Mouse (Mus musculus): Measurements from ENCODE around the gene Gm5426. TPM values are rescaled to one million over a fixed set of nuclear protein-coding genes. Genes with fewer than 3 reads are reported as not detected.
"Not testable (repeated sequence)": the region's sequence is repeated elsewhere in the genome, so short reads cannot be mapped to it uniquely, and the experiment has no call there.

Gm5426 gene
- not detected in 2 replicates for polyA plus RNA-seq (2016; fragmentation: Nextera tagmentation; extraction: Ambion mirVana)

- not testable (repeated sequence) for H3K27ac ChIP-seq; H3K9me3 ChIP-seq; DNase-seq (ENCODE audit: low spot score); H3K36me3 ChIP-seq; H3K4me3 ChIP-seq; H3K4me1 ChIP-seq (replicated peaks); H3K27me3 ChIP-seq (ENCODE audit: insufficient read depth, poor library complexity, severe bottlenecking)
- WGBS, result 93% methylated on average over 6 of the region's 6 CpGs
Measured at GRCm38 (mm10) chr10:96136451-96136850, at the start of gene Gm5426. Gm5426 (plus strand) TSS chr10:96136603.

- DNase-seq (ENCODE audit: low spot score), result no peak
- Histone ChIP-seq H3K4me3 (no peak overlapping the region), H3K36me3 (no peaks in the 10 kb centered on the region), H3K4me1 (replicated peaks) (peaks cover 6% of the 10 kb centered on the region; the same call in 1 of the 2 replicates), H3K27me3 (ENCODE audit: insufficient read depth, poor library complexity, severe bottlenecking) (no peaks in the 10 kb centered on the region; the same call in 1 of the 2 replicates), H3K27ac (no peak overlapping the region), H3K9me3 (no peaks in the 10 kb centered on the region)
- 70% methylated on average over 1 of the region's 1 CpGs for WGBS
Measured at GRCm38 (mm10) chr10:96089744-96090143, 46.7 kb upstream of the Gm5426 start.

GRCm38 (mm10) chr10:96090388-96090787, 46.0 kb upstream of the Gm5426 start:
- Histone ChIP-seq H3K36me3 (no peaks in the 10 kb centered on the region), H3K27ac (no peak overlapping the region), H3K4me1 (replicated peaks) (peaks cover 6% of the 10 kb centered on the region; the same call in 1 of the 2 replicates), H3K9me3 (no peaks in the 10 kb centered on the region), H3K4me3 (no peak overlapping the region), H3K27me3 (ENCODE audit: insufficient read depth, poor library complexity, severe bottlenecking) (no peaks in the 10 kb centered on the region; the same call in 1 of the 2 replicates)
- no peak for DNase-seq (ENCODE audit: low spot score)
- 86% methylated on average over 3 of the region's 3 CpGs for WGBS

DNA sequence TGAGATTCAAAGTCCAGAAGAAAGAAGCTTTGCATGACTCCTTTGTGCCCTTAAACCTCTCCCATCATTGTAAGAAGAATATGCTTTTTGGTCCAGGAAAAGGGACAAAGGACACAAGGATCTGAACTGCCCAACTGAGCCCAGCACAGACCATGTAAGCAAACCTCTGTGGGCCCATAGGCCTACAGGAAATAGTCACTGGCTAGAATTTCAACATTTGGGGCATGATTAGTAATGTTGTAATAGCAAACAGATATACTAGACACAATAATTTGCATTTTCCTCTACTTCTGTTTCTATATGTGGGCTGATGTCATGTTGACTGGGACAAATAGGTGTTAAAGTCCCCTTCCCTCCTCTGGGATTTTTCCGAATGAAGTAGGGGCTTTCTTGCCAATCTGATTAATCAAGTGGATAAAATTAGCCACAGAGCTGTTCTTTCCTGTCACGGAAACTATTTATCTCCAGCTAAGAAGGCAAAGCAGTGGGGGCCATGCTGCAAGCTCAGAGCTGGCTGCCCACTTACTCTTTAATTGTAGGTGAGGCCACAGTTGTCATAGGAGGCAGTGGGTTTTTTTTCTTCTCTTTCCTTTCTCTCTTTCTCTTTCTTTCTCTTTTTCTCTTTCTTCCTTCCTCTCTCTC, 42.4 kb upstream of the Gm5426 start:
- Histone ChIP-seq H3K4me1 (replicated peaks) (peaks cover 6% of the 10 kb centered on the region; the same call in 1 of the 2 replicates), H3K27ac (no peak overlapping the region), H3K27me3 (ENCODE audit: insufficient read depth, poor library complexity, severe bottlenecking) (no peaks in the 10 kb centered on the region; the same call in 1 of the 2 replicates), H3K4me3 (no peak overlapping the region), H3K9me3 (no peaks in the 10 kb centered on the region), H3K36me3 (no peaks in the 10 kb centered on the region)
- WGBS, result 61% methylated on average over 2 of the region's 2 CpGs
- no peak for DNase-seq (ENCODE audit: low spot score)

DNA sequence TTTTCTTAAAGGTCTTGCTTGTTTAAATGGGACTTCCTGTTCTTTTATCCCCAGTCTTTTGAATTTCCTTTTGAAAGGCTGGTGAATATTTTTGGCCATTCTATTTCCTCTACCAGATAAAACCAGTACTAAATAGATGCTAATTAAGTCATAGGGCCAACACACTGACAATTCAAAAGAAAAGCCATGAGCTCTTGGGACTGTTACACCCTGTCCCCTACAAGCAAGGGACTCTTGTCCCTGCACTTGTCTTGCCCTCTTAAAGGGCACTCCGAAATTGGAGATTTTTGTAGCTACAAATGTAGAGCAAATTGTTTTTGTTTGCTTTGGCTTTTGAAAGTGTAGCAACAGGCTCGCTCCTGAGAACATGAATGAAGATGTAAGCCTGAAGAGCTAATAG, 41.8 kb upstream of the Gm5426 start:
- Histone ChIP-seq H3K4me1 (replicated peaks) (peaks cover 6% of the 10 kb centered on the region; the same call in 1 of the 2 replicates), H3K27ac (no peak overlapping the region), H3K36me3 (no peaks in the 10 kb centered on the region), H3K9me3 (no peaks in the 10 kb centered on the region), H3K27me3 (ENCODE audit: insufficient read depth, poor library complexity, severe bottlenecking) (no peaks in the 10 kb centered on the region; the same call in 1 of the 2 replicates), H3K4me3 (no peak overlapping the region)
- no peak for DNase-seq (ENCODE audit: low spot score)
- WGBS, result 70% methylated on average over 2 of the region's 2 CpGs

DNA sequence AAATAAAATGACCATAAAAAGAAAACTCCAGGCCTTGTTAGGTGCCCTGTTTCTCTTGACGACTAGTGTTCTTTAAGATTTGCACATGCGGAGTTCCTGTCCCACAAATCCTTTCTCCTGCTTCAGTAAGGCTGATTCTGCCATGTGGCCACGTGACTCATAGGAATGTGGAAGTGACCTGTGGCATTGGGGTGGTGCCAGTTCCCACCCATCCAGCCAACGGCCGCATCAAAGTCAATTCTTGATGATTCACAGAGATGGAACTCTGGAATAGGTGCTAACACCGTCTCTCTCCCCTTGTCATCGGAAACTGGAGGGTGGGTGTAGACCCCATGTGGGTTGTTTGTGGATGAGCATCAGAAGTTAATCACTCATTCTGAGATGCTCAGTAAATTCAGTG, 39.7 kb upstream of the Gm5426 start:
- H3K4me3 ChIP-seq, result no peak overlapping the region
- H3K27ac ChIP-seq, result no peak overlapping the region
- no peaks in the 10 kb centered on the region for H3K36me3 ChIP-seq
- H3K9me3 ChIP-seq, result no peaks in the 10 kb centered on the region
- no peak for DNase-seq (ENCODE audit: low spot score)
- 92% methylated on average over 7 of the region's 7 CpGs for WGBS
- no peaks in the 10 kb centered on the region; the same call in 1 of the 2 replicates for H3K27me3 ChIP-seq (ENCODE audit: insufficient read depth, poor library complexity, severe bottlenecking)
- peaks cover 6% of the 10 kb centered on the region; the same call in 1 of the 2 replicates for H3K4me1 ChIP-seq (replicated peaks)

DNA sequence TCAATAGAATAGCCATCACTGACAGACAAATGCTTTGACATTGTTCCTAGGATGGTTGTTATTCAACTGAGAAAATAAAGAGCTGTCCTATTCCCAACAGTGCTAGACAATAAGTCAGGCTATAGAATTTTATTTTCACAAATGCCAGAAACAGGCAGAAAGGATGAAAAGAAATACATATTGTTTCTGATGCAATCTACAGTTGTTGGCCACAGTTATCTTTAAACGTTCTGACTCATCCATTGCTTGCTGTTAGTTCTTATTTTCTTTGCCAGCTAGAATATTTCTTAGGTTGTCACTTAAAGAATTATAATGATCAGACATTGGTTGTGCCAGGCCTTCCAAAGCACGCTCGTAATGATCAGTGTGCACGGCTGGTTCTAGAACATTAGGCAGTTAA, 35.4 kb upstream of the Gm5426 start:
- 90% methylated on average over 4 of the region's 4 CpGs for WGBS
- H3K36me3 ChIP-seq, result no peaks in the 10 kb centered on the region

DNA sequence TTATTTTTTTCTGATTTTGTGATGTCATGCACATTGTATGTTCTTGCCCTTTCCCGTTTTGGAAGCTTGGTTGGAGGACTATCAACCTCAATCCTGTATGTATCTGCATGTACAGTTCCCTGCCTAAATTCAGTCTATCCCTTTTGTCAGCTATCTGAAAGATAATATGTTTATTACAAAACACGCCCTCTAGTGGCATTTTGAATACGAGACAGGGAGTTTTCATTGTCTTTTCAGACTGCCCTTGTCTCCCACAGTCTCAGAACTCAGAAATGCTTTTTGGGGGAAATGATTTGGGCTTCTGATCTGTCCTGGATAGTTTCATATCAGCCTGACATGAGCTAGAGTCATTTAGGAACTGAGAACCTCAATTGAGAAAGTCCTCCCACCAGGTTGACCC, 32.2 kb upstream of the Gm5426 start:
- H3K27ac ChIP-seq, result no peak overlapping the region
- no peak for DNase-seq (ENCODE audit: low spot score)
- no peaks in the 10 kb centered on the region for H3K27me3 ChIP-seq (ENCODE audit: insufficient read depth, poor library complexity, severe bottlenecking)
- no peaks in the 10 kb centered on the region for H3K9me3 ChIP-seq
- WGBS, result 46% methylated on average over 3 of the region's 3 CpGs
- H3K4me1 ChIP-seq (replicated peaks), result no peaks in the 10 kb centered on the region
- H3K4me3 ChIP-seq, result no peak overlapping the region
- H3K36me3 ChIP-seq, result no peaks in the 10 kb centered on the region

More for the DNA sequence above, 35.4 kb upstream of the Gm5426 start:
- Histone ChIP-seq H3K27me3 (ENCODE audit: insufficient read depth, poor library complexity, severe bottlenecking) (no peaks in the 10 kb centered on the region), H3K27ac (no peak overlapping the region), H3K4me3 (no peak overlapping the region), H3K4me1 (replicated peaks) (no peaks in the 10 kb centered on the region), H3K9me3 (no peaks in the 10 kb centered on the region)
- DNase-seq (ENCODE audit: low spot score), result no peak

- DNase-seq (ENCODE audit: low spot score), result no peak
- Histone ChIP-seq H3K27ac (no peak overlapping the region), H3K4me3 (no peak overlapping the region), H3K36me3 (no peaks in the 10 kb centered on the region), H3K4me1 (replicated peaks) (no peaks in the 10 kb centered on the region), H3K27me3 (ENCODE audit: insufficient read depth, poor library complexity, severe bottlenecking) (no peaks in the 10 kb centered on the region), H3K9me3 (no peaks in the 10 kb centered on the region)
- WGBS, result 82% methylated on average over 4 of the region's 4 CpGs
Measured at GRCm38 (mm10) chr10:96104624-96105023, 31.8 kb upstream of the Gm5426 start.

DNA sequence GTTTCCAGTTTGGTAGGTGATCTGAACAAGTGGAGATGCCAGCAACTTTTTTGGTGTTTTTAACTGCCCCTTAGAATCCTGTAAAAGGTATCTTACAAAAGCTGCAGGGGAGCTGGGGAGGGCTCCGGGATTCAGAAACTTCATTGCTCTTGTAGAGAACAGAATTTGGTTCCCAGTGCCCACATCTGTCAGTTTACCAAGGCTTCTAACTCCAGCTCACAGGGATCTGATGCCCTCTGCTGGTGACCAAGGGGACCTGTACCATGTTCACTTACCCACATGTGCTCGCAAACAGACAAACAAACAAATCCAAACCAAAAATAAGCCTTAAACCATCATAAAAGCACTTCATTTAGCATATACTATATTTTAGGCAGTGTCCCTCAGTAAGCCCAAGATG, 31.3 kb upstream of the Gm5426 start:
- DNase-seq (ENCODE audit: low spot score), result no peak
- no peaks in the 10 kb centered on the region for H3K4me1 ChIP-seq (replicated peaks)
- no peaks in the 10 kb centered on the region for H3K27me3 ChIP-seq (ENCODE audit: insufficient read depth, poor library complexity, severe bottlenecking)
- no peak overlapping the region for H3K27ac ChIP-seq
- 87% methylated on average over 2 of the region's 2 CpGs for WGBS
- no peaks in the 10 kb centered on the region for H3K9me3 ChIP-seq
- no peaks in the 10 kb centered on the region for H3K36me3 ChIP-seq
- no peak overlapping the region for H3K4me3 ChIP-seq

- H3K9me3 ChIP-seq, result no peaks in the 10 kb centered on the region
- WGBS, result 78% methylated on average over 4 of the region's 4 CpGs
- no peak for DNase-seq (ENCODE audit: low spot score)
Measured at GRCm38 (mm10) chr10:96106972-96107720, 29.3 kb upstream of the Gm5426 start.

DNA sequence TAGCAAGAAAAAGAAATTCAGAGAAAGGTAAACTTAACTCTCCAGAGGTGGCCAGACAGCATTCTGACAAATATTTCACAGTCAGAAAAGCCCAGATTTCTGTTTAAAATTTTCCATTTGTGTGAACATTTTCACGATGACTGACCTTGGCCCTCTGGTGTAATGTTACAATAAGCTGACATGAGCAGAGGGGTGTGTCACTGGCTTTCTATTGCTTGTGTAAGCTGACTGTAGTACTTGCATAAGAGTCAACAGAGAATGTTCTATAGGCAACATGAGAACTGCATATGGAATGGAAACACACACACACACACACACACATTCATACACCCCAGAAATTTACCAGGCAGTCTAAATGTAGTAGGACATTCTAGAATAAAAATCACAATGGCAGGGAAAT, 28.6 kb upstream of the Gm5426 start:
- 72% methylated on average over 1 of the region's 1 CpGs for WGBS
- no peaks in the 10 kb centered on the region for H3K9me3 ChIP-seq
- H3K27ac ChIP-seq, result no peak overlapping the region
- H3K36me3 ChIP-seq, result no peaks in the 10 kb centered on the region
- H3K27me3 ChIP-seq (ENCODE audit: insufficient read depth, poor library complexity, severe bottlenecking), result no peaks in the 10 kb centered on the region
- no peak overlapping the region for H3K4me3 ChIP-seq
- DNase-seq (ENCODE audit: low spot score), result no peak
- H3K4me1 ChIP-seq (replicated peaks), result no peaks in the 10 kb centered on the region

More at GRCm38 (mm10) chr10:96106972-96107720, 29.3 kb upstream of the Gm5426 start:
- Histone ChIP-seq H3K4me3 (no peak overlapping the region), H3K27ac (no peak overlapping the region), H3K27me3 (ENCODE audit: insufficient read depth, poor library complexity, severe bottlenecking) (no peaks in the 10 kb centered on the region), H3K4me1 (replicated peaks) (no peaks in the 10 kb centered on the region), H3K36me3 (no peaks in the 10 kb centered on the region)

DNA sequence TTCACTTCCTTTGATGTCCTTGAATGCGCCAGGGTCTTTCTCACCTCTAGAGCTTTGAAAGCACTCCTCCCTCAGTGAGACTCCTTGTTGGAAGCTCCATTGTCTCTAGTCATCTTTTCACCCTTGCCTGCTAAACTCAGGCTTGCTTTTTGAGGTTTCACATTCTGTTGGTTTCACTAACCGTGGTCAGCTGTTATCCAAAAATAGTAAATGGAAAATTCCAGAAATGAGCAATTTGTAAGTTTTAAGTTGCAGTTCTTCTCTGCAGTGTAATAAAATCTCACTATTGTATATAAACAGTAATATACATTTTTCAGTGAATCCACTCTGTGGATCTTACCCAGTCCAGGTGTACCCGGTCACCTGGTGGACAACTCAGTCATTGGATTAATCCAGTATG, 21.1 kb upstream of the Gm5426 start:
- Histone ChIP-seq H3K4me1 (replicated peaks) (no peaks in the 10 kb centered on the region), H3K27ac (no peak overlapping the region), H3K36me3 (no peaks in the 10 kb centered on the region), H3K4me3 (no peak overlapping the region), H3K9me3 (no peaks in the 10 kb centered on the region), H3K27me3 (ENCODE audit: insufficient read depth, poor library complexity, severe bottlenecking) (no peaks in the 10 kb centered on the region)
- no peak for DNase-seq (ENCODE audit: low spot score)
- WGBS, result 88% methylated on average over 3 of the region's 3 CpGs

Data from hindbrain, embryonic 10.5 days (tissue).